ENCODE assay signal across 8 mouse cellular contexts in the genomic region with DNA sequence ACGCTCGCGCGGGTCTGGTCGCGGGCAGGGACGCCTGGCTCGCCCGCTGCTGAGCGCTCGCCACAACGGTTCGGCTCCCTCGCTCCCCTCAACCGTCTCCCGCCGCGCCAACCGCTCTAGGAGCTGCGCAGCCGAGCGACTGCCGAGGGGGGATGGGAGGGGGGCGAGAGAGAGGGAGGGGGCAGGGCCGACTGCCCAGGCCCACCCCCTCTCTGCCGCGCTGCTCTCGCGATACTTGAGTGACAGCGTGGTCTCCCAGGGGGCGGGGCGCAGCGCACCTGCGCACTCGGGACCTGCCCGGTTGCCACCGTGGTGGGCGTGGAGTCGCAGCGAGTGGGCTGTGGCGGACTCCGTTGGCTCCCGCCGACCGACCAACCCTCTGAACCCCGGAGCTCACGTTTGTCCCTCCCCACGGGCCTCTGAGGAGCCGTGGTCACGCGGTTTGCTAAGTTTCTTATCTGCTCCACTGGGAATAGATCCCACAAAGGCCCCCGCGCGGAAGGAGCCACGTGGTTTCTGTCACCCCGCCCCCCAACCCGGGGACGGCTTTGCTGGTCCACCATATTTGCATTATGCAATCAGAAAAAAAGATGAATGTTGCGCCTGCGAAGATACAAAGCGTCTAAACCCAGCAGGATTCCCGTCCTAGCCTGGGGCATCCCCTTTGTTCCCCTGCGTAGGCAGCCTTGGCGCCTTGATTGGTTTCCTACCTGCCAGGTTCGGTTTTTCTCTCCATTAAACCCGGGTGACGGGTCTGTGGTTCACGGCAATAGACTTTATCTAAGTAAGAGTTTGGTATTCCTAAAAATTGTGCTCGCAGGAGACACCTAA. TPM values are rescaled to one million over a fixed set of nuclear protein-coding genes. Genes with fewer than 3 reads are reported as not detected.
DNase-seq lines count a peak whose midpoint lies in the region; ATAC-seq and TF ChIP-seq lines count a peak whose summit lies in the region.

Gene Hnrnph3, minus strand, starts transcription at position 469 of the 831 bp plus-strand sequence.
Gene Pbld2, plus strand, starts transcription at position 567 of the 831 bp plus-strand sequence.

- peak within 1 kb of the TSS; percentile 99 for H3K9ac ChIP-seq in forebrain, embryonic 12.5 days
- peak within 1 kb of the TSS; percentile 98 for H3K9ac ChIP-seq in heart, postnatal 0 days (replicated peaks; ENCODE audit: low read depth, low read length)
- H3K9ac ChIP-seq in liver, embryonic 16.5 days (ENCODE audit: low read depth, low read length) = peak within 1 kb of the TSS; percentile 82
- peak within 1 kb of the TSS; percentile 99 for H3K9ac ChIP-seq in neural tube, embryonic 13.5 days

- DNase-seq in c-Kit-positive CD71-positive TER-119-positive erythroid progenitor cells, embryonic 14.5 days (ENCODE audit: low spot score) = peak; percentile 94
- DNase-seq in heart, postnatal 0 days (ENCODE audit: low spot score) = peak; percentile 98
- peak; percentile 99 for DNase-seq in kidney, postnatal 4 days

- peaks cover 17% of the 10 kb centered on the region; the same call in 1 of the 2 replicates for H3K36me3 ChIP-seq in E14TG2a.4 (ENCODE audit: insufficient read depth, low read length)
- no peaks in the 10 kb centered on the region for H3K36me3 ChIP-seq in forebrain, embryonic 12.5 days (replicated peaks)
- H3K36me3 ChIP-seq in heart, postnatal 0 days (replicated peaks; ENCODE audit: control insufficient read depth, insufficient read depth, low read length) = no peaks in the 10 kb centered on the region
- no peaks in the 10 kb centered on the region for H3K36me3 ChIP-seq in liver, embryonic 16.5 days (ENCODE audit: control insufficient read depth, insufficient read depth)
- no peaks in the 10 kb centered on the region for H3K36me3 ChIP-seq in neural tube, embryonic 13.5 days
- H3K36me3 ChIP-seq in testis, adult 2 months (ENCODE audit: control insufficient read depth, insufficient read depth, low read length) = no peaks in the 10 kb centered on the region; the same call in none of the 2 replicates

- no peak for TF ChIP-seq CTCF in E14TG2a.4 (conservative IDR thresholded peaks at IDR 0.05; ENCODE audit: low read length)
- TF ChIP-seq CTCF in heart, postnatal 0 days (IDR thresholded peaks at IDR 0.05; ENCODE audit: low read depth) = no peak
- TF ChIP-seq CTCF in testis, adult 2 months (IDR thresholded peaks at IDR 0.05; ENCODE audit: control insufficient read depth, insufficient read depth, insufficient replicate concordance, low read depth, low read length) = no peak

- H3K9me3 ChIP-seq in E14TG2a.4 (ENCODE audit: low read length) = no peaks in the 10 kb centered on the region
- no peaks in the 10 kb centered on the region for H3K9me3 ChIP-seq in forebrain, embryonic 12.5 days
- no peaks in the 10 kb centered on the region for H3K9me3 ChIP-seq in heart, postnatal 0 days (replicated peaks; ENCODE audit: control insufficient read depth, low read length)
- no peaks in the 10 kb centered on the region for H3K9me3 ChIP-seq in liver, embryonic 16.5 days (replicated peaks; ENCODE audit: control insufficient read depth, low read length)
- no peaks in the 10 kb centered on the region for H3K9me3 ChIP-seq in neural tube, embryonic 13.5 days

- ATAC-seq in forebrain, embryonic 12.5 days (ENCODE audit: low FRiP score) = peak; percentile 93
- ATAC-seq in heart, postnatal 0 days (ENCODE audit: insufficient read depth, low read depth) = peak; percentile 93
- ATAC-seq in liver, embryonic 16.5 days (ENCODE audit: low read depth) = peak; percentile 92
- ATAC-seq in neural tube, embryonic 13.5 days (ENCODE audit: low read depth) = peak; percentile 93

- H3K4me1 ChIP-seq in E14TG2a.4 (replicated peaks; ENCODE audit: low read depth, low read length) = peaks cover 63% of the 10 kb centered on the region
- H3K4me1 ChIP-seq in forebrain, embryonic 12.5 days = peaks cover 57% of the 10 kb centered on the region
- peaks cover 21% of the 10 kb centered on the region for H3K4me1 ChIP-seq in heart, postnatal 0 days (ENCODE audit: control insufficient read depth, insufficient read depth)
- peaks cover 28% of the 10 kb centered on the region for H3K4me1 ChIP-seq in liver, embryonic 16.5 days (ENCODE audit: control insufficient read depth, low read depth, low read length)
- peaks cover 70% of the 10 kb centered on the region for H3K4me1 ChIP-seq in neural tube, embryonic 13.5 days (replicated peaks)
- peaks cover 10% of the 10 kb centered on the region for H3K4me1 ChIP-seq in testis, adult 2 months (ENCODE audit: control insufficient read depth, insufficient read depth, low read length)

- peak within 1 kb of the TSS; percentile 69 for H3K4me2 ChIP-seq in forebrain, embryonic 12.5 days
- H3K4me2 ChIP-seq in heart, postnatal 0 days (ENCODE audit: low read depth, low read length) = peak within 1 kb of the TSS; percentile 90
- peak within 1 kb of the TSS; percentile 95 for H3K4me2 ChIP-seq in liver, embryonic 16.5 days (ENCODE audit: low read depth, low read length)
- peak within 1 kb of the TSS; percentile 84 for H3K4me2 ChIP-seq in neural tube, embryonic 13.5 days

- WGBS in forebrain, embryonic 12.5 days = 0% methylated on average over 66 of the region's 69 CpGs
- under 1% methylated on average over 39 of the region's 69 CpGs for WGBS in heart, postnatal 0 days
- under 1% methylated on average over 63 of the region's 69 CpGs for WGBS in liver, embryonic 16.5 days (ENCODE audit: insufficient replicate concordance)
- under 1% methylated on average over 65 of the region's 69 CpGs for WGBS in neural tube, embryonic 13.5 days

- TF ChIP-seq EP300 in heart, postnatal 0 days (IDR thresholded peaks at IDR 0.05; ENCODE audit: low read depth) = peak; percentile 89

- peak; percentile 91 for TF ChIP-seq POLR2A in testis, adult 2 months (IDR thresholded peaks at IDR 0.05; ENCODE audit: control insufficient read depth, low read depth, low read length)

- peak within 1 kb of the TSS; percentile 100 for H3K27ac ChIP-seq in forebrain, embryonic 12.5 days
- H3K27ac ChIP-seq in heart, postnatal 0 days (ENCODE audit: low read depth) = peak within 1 kb of the TSS; percentile 100
- peak within 1 kb of the TSS; percentile 92 for H3K27ac ChIP-seq in liver, embryonic 16.5 days (ENCODE audit: low read length)
- peak within 1 kb of the TSS; percentile 100 for H3K27ac ChIP-seq in neural tube, embryonic 13.5 days (replicated peaks)
- peak within 1 kb of the TSS; percentile 97 for H3K27ac ChIP-seq in testis, adult 2 months (ENCODE audit: control insufficient read depth, insufficient read depth, low read depth, low read length)

- H3K4me3 ChIP-seq in E14TG2a.4 (replicated peaks; ENCODE audit: low read length) = peak within 1 kb of the TSS; percentile 98
- H3K4me3 ChIP-seq in forebrain, embryonic 12.5 days (replicated peaks) = peak within 1 kb of the TSS; percentile 90
- peak within 1 kb of the TSS; percentile 96 for H3K4me3 ChIP-seq in heart, postnatal 0 days (ENCODE audit: low read depth, low read length)
- peak within 1 kb of the TSS; percentile 95 for H3K4me3 ChIP-seq in liver, embryonic 16.5 days (ENCODE audit: low read depth, low read length)
- peak within 1 kb of the TSS; percentile 88 for H3K4me3 ChIP-seq in neural tube, embryonic 13.5 days
- peak within 1 kb of the TSS; percentile 92 for H3K4me3 ChIP-seq in testis, adult 2 months (ENCODE audit: control insufficient read depth, low read depth, low read length)

- no peaks in the 10 kb centered on the region for H3K27me3 ChIP-seq in E14TG2a.4 (ENCODE audit: insufficient read depth, low read length)
- no peaks in the 10 kb centered on the region for H3K27me3 ChIP-seq in forebrain, embryonic 12.5 days
- H3K27me3 ChIP-seq in heart, postnatal 0 days (ENCODE audit: control insufficient read depth, insufficient read depth, low read length) = no peaks in the 10 kb centered on the region
- no peaks in the 10 kb centered on the region for H3K27me3 ChIP-seq in liver, embryonic 16.5 days (ENCODE audit: control insufficient read depth, insufficient read depth, low read depth, low read length)
- H3K27me3 ChIP-seq in neural tube, embryonic 13.5 days = no peaks in the 10 kb centered on the region
- no peaks in the 10 kb centered on the region for H3K27me3 ChIP-seq in testis, adult 2 months (ENCODE audit: control insufficient read depth, insufficient read depth, low read length)

RNA-seq across cellular contexts. Expression of gene Hnrnph3, which starts in this region (rescaled TPM):
- polyA plus RNA-seq in forebrain, embryonic 12.5 days (2016; fragmentation: Nextera tagmentation; extraction: Ambion mirVana) = 260 and 265 TPM in 2 replicates
- 3.9 and 16.9 TPM in 2 replicates for total RNA-seq in heart, postnatal 0 days (2014; rRNA removed; ENCODE audit: low replicate concordance)
- 34.6 and 41.7 TPM in 2 replicates for polyA plus RNA-seq in heart, postnatal 0 days (2015; fragmentation: Nextera tagmentation; extraction: Ambion mirVana)
- polyA plus RNA-seq in liver, embryonic 16.5 days (2015; fragmentation: Nextera tagmentation; extraction: Ambion mirVana) = 22.2 and 24.3 TPM in 2 replicates
- 165 and 189 TPM in 2 replicates for polyA plus RNA-seq in neural tube, embryonic 13.5 days (2015; fragmentation: Nextera tagmentation; extraction: Ambion mirVana)
- polyA plus RNA-seq in testis, adult 2 months (2012; rRNA removed) = 56.4 and 83.8 TPM in 2 replicates

RNA-seq across cellular contexts. Expression of gene Pbld2, which starts in this region (rescaled TPM):
- polyA plus RNA-seq in forebrain, embryonic 12.5 days (2016; fragmentation: Nextera tagmentation; extraction: Ambion mirVana) = 0.96 and 1.1 TPM in 2 replicates
- 0.11 TPM in 1 of 2 replicates, not detected in the other for total RNA-seq in heart, postnatal 0 days (2014; rRNA removed; ENCODE audit: low replicate concordance)
- polyA plus RNA-seq in heart, postnatal 0 days (2015; fragmentation: Nextera tagmentation; extraction: Ambion mirVana) = 0.89 and 1.1 TPM in 2 replicates
- polyA plus RNA-seq in liver, embryonic 16.5 days (2015; fragmentation: Nextera tagmentation; extraction: Ambion mirVana) = 5.3 and 6.4 TPM in 2 replicates
- 0.84 and 1.5 TPM in 2 replicates for polyA plus RNA-seq in neural tube, embryonic 13.5 days (2015; fragmentation: Nextera tagmentation; extraction: Ambion mirVana)
- 4.0 and 6.0 TPM in 2 replicates for polyA plus RNA-seq in testis, adult 2 months (2012; rRNA removed)

Comparison
In these comparisons a context has a peak if more than half of its experiments do, and no peak if none do; other contexts are left out.
1. Peak in every context shown above with its lines: DNase-seq, ATAC-seq, H3K4me3 ChIP-seq and H3K27ac ChIP-seq.